Mouse (Mus musculus) cortical plate, adult 2 months (tissue): ENCODE measurements around the gene Lcn8. TPM values are rescaled to one million over a fixed set of nuclear protein-coding genes. Genes with fewer than 3 reads are reported as not detected.

ENCODE experiments used
- H3K27ac ChIP-seq: fragments of 200-500 bp; 2 replicates; pipeline ENCODE4 v1.5.1; 2012; ENCODE audit warnings: low read length, control low read depth, inconsistent platforms; ENCODE audit not compliant: insufficient read depth
- H3K4me1 ChIP-seq: fragments of 200-500 bp; 2 replicates; pipeline ENCODE4 v1.6.1; 2011; ENCODE audit warnings: low read length; ENCODE audit not compliant: control insufficient read depth, insufficient read depth
- H3K4me3 ChIP-seq: fragments of 200-500 bp; 2 replicates; pipeline ENCODE4 v1.5.1; 2011; ENCODE audit warnings: mild to moderate bottlenecking, low read length, control low read depth; ENCODE audit not compliant: insufficient read depth
- CTCF ChIP-seq: fragments of 200-500 bp; IDR thresholded peaks from 2 replicates; pipeline ENCODE4 v1.5.1; 2011; ENCODE audit warnings: mild to moderate bottlenecking, control low read depth, low read length; ENCODE audit not compliant: insufficient read depth; ENCODE audit errors: extremely low read depth
- POLR2A ChIP-seq: fragments of 200-500 bp; IDR thresholded peaks from 2 replicates; pipeline ENCODE4 v1.6.1; 2011; ENCODE audit warnings: mild to moderate bottlenecking, low read length, control low read depth; ENCODE audit not compliant: insufficient read depth; ENCODE audit errors: extremely low read depth
- polyA plus RNA-seq: library from polyadenylated mRNA; depleted of rRNA; stranded (reverse); fragments of >200 nt; gene quantifications from 2 replicates; pipeline ENCODE4 v1.2.3, GENCODE M21; 2012; rRNA removed

Lcn8 gene
- not detected in 2 replicates for polyA plus RNA-seq

GRCm38 (mm10) chr2:25652902-25653301 lies at the start of gene Lcn8:
Gene Lcn8, plus strand, starts transcription at chr2:25653120.
- H3K4me1 ChIP-seq, result no peaks in the 10 kb centered on the region; the same call in 1 of the 2 replicates

GRCm38 (mm10) chr2:25607761-25608622 lies 44.9 kb upstream of the Lcn8 start, which contains the start of gene Rabl6:
Gene Rabl6, minus strand, starts transcription at chr2:25608521.
- TF ChIP-seq CTCF (no peak), POLR2A (peak; percentile 85)
- Histone ChIP-seq H3K4me1 (peaks cover 7% of the 10 kb centered on the region), H3K4me3 (peak within 1 kb of the TSS; percentile 72), H3K27ac (peak within 1 kb of the TSS; percentile 91)

More at GRCm38 (mm10) chr2:25652902-25653301, at the start of gene Lcn8:
- TF ChIP-seq CTCF (no peak), POLR2A (no peak)
- Histone ChIP-seq H3K4me3 (no peak within 1 kb of the TSS), H3K27ac (no peak within 1 kb of the TSS)

- Histone ChIP-seq H3K27ac (no peak overlapping the region), H3K4me3 (peak overlapping the region; percentile 72), H3K4me1 (peaks cover 7% of the 10 kb centered on the region)
- TF ChIP-seq CTCF (no peak), POLR2A (no peak)
These were observed 44.2 kb upstream of the Lcn8 start for GRCm38 (mm10) chr2:25608671-25609070.

- no peak overlapping the region for H3K4me3 ChIP-seq
- no peak overlapping the region for H3K27ac ChIP-seq
- no peaks in the 10 kb centered on the region for H3K4me1 ChIP-seq
- TF ChIP-seq POLR2A (no peak), CTCF (no peak)
These were observed 36.5 kb upstream of the Lcn8 start for GRCm38 (mm10) chr2:25616398-25616797.

- H3K4me1 ChIP-seq, result no peaks in the 10 kb centered on the region
- TF ChIP-seq POLR2A (no peak), CTCF (no peak)
- H3K27ac ChIP-seq, result no peak within 1 kb of the TSS
- H3K4me3 ChIP-seq, result no peak within 1 kb of the TSS
These were observed 35.3 kb upstream of the Lcn8 start, which contains the start of gene Ccdc183 for GRCm38 (mm10) chr2:25617578-25617977. Gene Ccdc183, minus strand, starts transcription at chr2:25617678.

GRCm38 (mm10) chr2:25620386-25620785 lies 32.5 kb upstream of the Lcn8 start:
- TF ChIP-seq CTCF (no peak), POLR2A (no peak)
- Histone ChIP-seq H3K4me3 (no peak overlapping the region), H3K4me1 (no peaks in the 10 kb centered on the region), H3K27ac (no peak overlapping the region)

- H3K4me3 ChIP-seq, result peak overlapping the region; percentile 73; the same call in 1 of the 2 replicates
- TF ChIP-seq POLR2A (no peak), CTCF (no peak)
- H3K27ac ChIP-seq, result no peak overlapping the region
- no peaks in the 10 kb centered on the region for H3K4me1 ChIP-seq
These were observed 32.1 kb upstream of the Lcn8 start for GRCm38 (mm10) chr2:25620852-25621228.

- no peaks in the 10 kb centered on the region for H3K4me1 ChIP-seq
- TF ChIP-seq CTCF (peak; percentile 48), POLR2A (peak; percentile 55; the same call in 1 of the 2 replicates)
- peak within 1 kb of the TSS; percentile 47 for H3K27ac ChIP-seq
- H3K4me3 ChIP-seq, result peak within 1 kb of the TSS; percentile 73
These were observed 31.4 kb upstream of the Lcn8 start, which contains the start of gene Tmem141 for GRCm38 (mm10) chr2:25621229-25622200. Gene Tmem141, minus strand, starts transcription at chr2:25622005.

GRCm38 (mm10) chr2:25625986-25626385 lies 26.9 kb upstream of the Lcn8 start:
- Histone ChIP-seq H3K4me1 (no peaks in the 10 kb centered on the region), H3K27ac (no peak overlapping the region), H3K4me3 (no peak overlapping the region)
- TF ChIP-seq CTCF (no peak), POLR2A (no peak)
